Mouse (Mus musculus): ENCODE results near the gene B3gnt5.

DNA sequence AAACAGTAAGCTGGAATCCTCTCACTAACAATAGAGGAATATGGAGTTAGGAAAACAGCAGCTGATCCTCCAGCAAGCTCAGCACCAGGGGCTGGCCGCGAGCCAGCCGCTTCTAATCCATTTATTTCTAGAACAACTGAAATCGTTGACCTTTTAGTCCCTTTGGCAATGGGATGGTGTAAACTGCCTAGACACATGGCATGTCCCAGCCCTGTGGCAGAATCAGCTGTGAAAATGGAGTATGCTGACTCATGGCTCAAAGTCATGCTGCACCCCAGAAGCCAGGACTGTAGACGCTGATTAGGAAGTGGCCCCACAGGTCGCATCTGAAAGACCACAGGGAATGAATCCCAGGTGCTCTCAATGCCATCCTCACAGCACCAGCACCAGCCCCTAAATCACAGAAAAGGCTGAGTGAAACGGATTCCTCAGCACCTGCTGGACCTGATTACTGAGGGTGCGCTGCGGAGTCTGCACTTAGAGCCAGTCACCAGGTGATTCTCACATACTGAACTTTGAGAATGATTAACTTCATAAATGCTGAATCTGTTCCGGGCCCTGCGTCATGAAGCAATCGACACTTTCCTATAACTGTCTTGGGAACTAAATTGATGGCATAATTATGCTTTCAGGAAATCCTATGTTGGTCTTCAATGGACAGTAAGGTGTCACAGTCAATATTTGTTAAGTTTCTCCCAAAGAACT is 26.5 kb downstream of the B3gnt5 start:
- no peak for TF ChIP-seq CTCF (IDR thresholded peaks at IDR 0.05; ENCODE audit: extremely low read depth, insufficient read depth, insufficient read length, insufficient replicate concordance)
- no peak for TF ChIP-seq POLR2A (IDR thresholded peaks at IDR 0.05; ENCODE audit: low read depth, low read length)

Measured in spleen, adult 2 months (tissue).